Mouse (Mus musculus) megakaryocyte, embryonic 14.5 days (primary cell): ENCODE measurements around the gene Bnc2.

Source experiments
- FLI1 ChIP-seq: IDR thresholded peaks from 2 replicates; pipeline ENCODE4 v1.6.1; 2012; ENCODE audit warnings: low read length, inconsistent platforms, mixed read lengths
- GATA1 ChIP-seq: IDR thresholded peaks from 3 replicates; pipeline ENCODE4 v1.6.1; 2012; ENCODE audit warnings: mixed read lengths, low read length, inconsistent platforms, borderline replicate concordance

- TF ChIP-seq GATA1 (no peak), FLI1 (no peak)
Observed at GRCm38 (mm10) chr4:84358204-84358603, 316.9 kb downstream of the Bnc2 start.
